Mouse (Mus musculus): Measurements from ENCODE around the gene Slfn4. TPM values are rescaled to one million over a fixed set of nuclear protein-coding genes. Genes with fewer than 3 reads are reported as not detected.
"Not testable (repeated sequence)": the region's sequence is repeated elsewhere in the genome, so short reads cannot be mapped to it uniquely, and the experiment has no call there.

The Slfn4 gene
- polyA plus RNA-seq, 1 experiment from 2014 or later, result not detected

GRCm38 (mm10) chr11:83225371-83225960 is 50.5 kb downstream of the Slfn4 start:
- 92% methylated on average over 9 of the region's 9 CpGs for WGBS

DNA sequence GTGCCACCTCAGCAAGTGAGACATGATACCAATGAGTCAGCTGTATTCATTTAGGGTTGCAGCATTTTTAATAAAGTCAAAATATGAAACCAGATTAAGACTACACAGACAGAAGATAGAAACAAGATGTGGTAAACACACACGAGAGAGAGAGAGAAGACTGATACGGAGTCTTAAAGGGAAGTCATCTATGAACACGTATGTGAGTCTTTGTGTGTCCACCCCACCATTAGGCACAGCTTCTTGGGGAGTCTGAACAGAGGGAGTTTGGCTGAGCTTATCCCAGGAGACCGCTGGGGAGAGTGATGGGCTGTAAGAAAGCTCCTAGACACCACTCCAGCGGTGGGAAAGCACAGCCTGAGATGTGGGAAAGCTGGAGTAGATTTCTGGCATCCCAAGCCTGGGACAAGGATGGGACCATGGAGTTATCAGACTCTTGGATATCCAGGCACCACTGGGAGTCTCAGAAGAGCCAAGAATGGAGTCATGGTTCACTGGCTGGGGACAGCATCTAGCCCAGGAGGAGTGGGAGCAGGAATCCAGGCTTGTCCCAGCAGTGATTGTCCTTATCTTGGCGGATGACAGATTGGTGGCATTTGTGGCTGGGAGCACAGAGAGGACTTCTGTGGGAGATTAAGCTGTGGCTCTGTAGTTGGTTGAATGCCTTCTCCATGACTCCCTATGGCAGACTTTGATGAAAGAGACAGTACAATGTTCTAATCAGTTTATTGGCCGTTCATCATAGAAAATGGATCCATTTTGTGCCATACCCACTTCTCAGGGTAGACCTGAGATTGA is 53.1 kb downstream of the Slfn4 start:
- H3K4me2 ChIP-seq (replicated peaks), result no peak overlapping the region
- ATAC-seq (ENCODE audit: low FRiP score), result no peak
- no peak overlapping the region for H3K27ac ChIP-seq
- H3K9ac ChIP-seq, result no peak overlapping the region
- no peaks in the 10 kb centered on the region for H3K36me3 ChIP-seq
- 85% methylated on average over 7 of the region's 7 CpGs for WGBS
- H3K27me3 ChIP-seq, result no peaks in the 10 kb centered on the region
- H3K4me3 ChIP-seq, result no peak overlapping the region
- no peaks in the 10 kb centered on the region for H3K4me1 ChIP-seq
- H3K9me3 ChIP-seq (replicated peaks), result no peaks in the 10 kb centered on the region

More at GRCm38 (mm10) chr11:83225371-83225960, 50.5 kb downstream of the Slfn4 start:
- no peak for ATAC-seq (ENCODE audit: low FRiP score)
- Histone ChIP-seq H3K9me3 (replicated peaks) (no peaks in the 10 kb centered on the region), H3K4me3 (no peak overlapping the region), H3K36me3 (no peaks in the 10 kb centered on the region), H3K27ac (no peak overlapping the region), H3K27me3 (no peaks in the 10 kb centered on the region), H3K9ac (no peak overlapping the region), H3K4me1 (no peaks in the 10 kb centered on the region), H3K4me2 (replicated peaks) (no peak overlapping the region)

GRCm38 (mm10) chr11:83230966-83231365 is 56.0 kb downstream of the Slfn4 start:
- Histone ChIP-seq H3K9ac (no peak overlapping the region), H3K9me3 (replicated peaks) (no peaks in the 10 kb centered on the region), H3K27me3 (no peaks in the 10 kb centered on the region), H3K4me2 (replicated peaks) (no peak overlapping the region), H3K4me3 (no peak overlapping the region), H3K4me1 (no peaks in the 10 kb centered on the region), H3K36me3 (no peaks in the 10 kb centered on the region), H3K27ac (no peak overlapping the region)
- WGBS, result 67% methylated on average over 3 of the region's 3 CpGs
- no peak for ATAC-seq (ENCODE audit: low FRiP score)

- WGBS, result 41% methylated on average over 5 of the region's 5 CpGs
- not testable (repeated sequence) for H3K9ac ChIP-seq; H3K27ac ChIP-seq; H3K36me3 ChIP-seq; H3K4me2 ChIP-seq (replicated peaks); H3K27me3 ChIP-seq; H3K4me3 ChIP-seq; H3K9me3 ChIP-seq (replicated peaks); H3K4me1 ChIP-seq; ATAC-seq (ENCODE audit: low FRiP score)
Observed at GRCm38 (mm10) chr11:83233621-83234020, 58.6 kb downstream of the Slfn4 start.

- H3K4me2 ChIP-seq (replicated peaks); H3K36me3 ChIP-seq; ATAC-seq (ENCODE audit: low FRiP score); H3K4me1 ChIP-seq; H3K4me3 ChIP-seq; H3K9me3 ChIP-seq (replicated peaks); H3K9ac ChIP-seq; H3K27me3 ChIP-seq; H3K27ac ChIP-seq: not testable (repeated sequence)
- 84% methylated on average over 9 of the region's 9 CpGs for WGBS
Observed at GRCm38 (mm10) chr11:83237390-83237789, 62.4 kb downstream of the Slfn4 start.

GRCm38 (mm10) chr11:83238389-83238788 is 63.4 kb downstream of the Slfn4 start:
- no peaks in the 10 kb centered on the region for H3K4me1 ChIP-seq
- H3K36me3 ChIP-seq, result no peaks in the 10 kb centered on the region
- no peak overlapping the region for H3K4me3 ChIP-seq
- H3K4me2 ChIP-seq (replicated peaks), result no peak overlapping the region
- no peak overlapping the region for H3K27ac ChIP-seq
- H3K9ac ChIP-seq, result no peak overlapping the region
- no peak for ATAC-seq (ENCODE audit: low FRiP score)
- WGBS, result 91% methylated on average over 2 of the region's 2 CpGs
- no peaks in the 10 kb centered on the region for H3K27me3 ChIP-seq
- no peaks in the 10 kb centered on the region for H3K9me3 ChIP-seq (replicated peaks)

GRCm38 (mm10) chr11:83239811-83240210 is 64.8 kb downstream of the Slfn4 start:
- no peaks in the 10 kb centered on the region for H3K4me1 ChIP-seq
- no peaks in the 10 kb centered on the region for H3K27me3 ChIP-seq
- no peak for ATAC-seq (ENCODE audit: low FRiP score)
- no peaks in the 10 kb centered on the region for H3K36me3 ChIP-seq
- 26% methylated on average over 2 of the region's 2 CpGs for WGBS
- no peaks in the 10 kb centered on the region for H3K9me3 ChIP-seq (replicated peaks)
- H3K4me3 ChIP-seq, result no peak overlapping the region
- H3K27ac ChIP-seq, result no peak overlapping the region
- no peak overlapping the region for H3K9ac ChIP-seq
- no peak overlapping the region for H3K4me2 ChIP-seq (replicated peaks)

Other genes starting within 250 kb of the Slfn4 start
- 1.1 and 1.3 TPM in 2 replicates for gene Slfn5, start 223.8 kb upstream of the Slfn4 start, polyA plus RNA-seq (2016; fragmentation: Nextera tagmentation; extraction: Ambion mirVana)
- gene Slfn9, start 183.4 kb upstream of the Slfn4 start, polyA plus RNA-seq (2016; fragmentation: Nextera tagmentation; extraction: Ambion mirVana), result 10.1 and 10.9 TPM in 2 replicates
- 0.34 and 0.53 TPM in 2 replicates for gene Slfn8, start 154.4 kb upstream of the Slfn4 start, polyA plus RNA-seq (2016; fragmentation: Nextera tagmentation; extraction: Ambion mirVana)
- gene Slfn2, start 110.1 kb upstream of the Slfn4 start, polyA plus RNA-seq (2016; fragmentation: Nextera tagmentation; extraction: Ambion mirVana), result 1.7 and 2.4 TPM in 2 replicates
- gene Slfn1, start 58.3 kb upstream of the Slfn4 start, polyA plus RNA-seq (2016; fragmentation: Nextera tagmentation; extraction: Ambion mirVana), result not detected in 2 replicates
- 0.66 and 0.68 TPM in 2 replicates for gene Slfn3, start 16.1 kb downstream of the Slfn4 start, polyA plus RNA-seq (2016; fragmentation: Nextera tagmentation; extraction: Ambion mirVana)
- 0.87 and 1.1 TPM in 2 replicates for gene Slfn14, start 111.5 kb downstream of the Slfn4 start, polyA plus RNA-seq (2016; fragmentation: Nextera tagmentation; extraction: Ambion mirVana)
- gene Ap2b1, start 123.8 kb downstream of the Slfn4 start, polyA plus RNA-seq (2016; fragmentation: Nextera tagmentation; extraction: Ambion mirVana), result 113 and 128 TPM in 2 replicates
- gene Pex12, start 127.4 kb downstream of the Slfn4 start, polyA plus RNA-seq (2016; fragmentation: Nextera tagmentation; extraction: Ambion mirVana), result 16.4 and 19.8 TPM in 2 replicates
- gene Rasl10b, start 234.0 kb downstream of the Slfn4 start, polyA plus RNA-seq (2016; fragmentation: Nextera tagmentation; extraction: Ambion mirVana), result 16.8 and 17.7 TPM in 2 replicates

Measured in hindbrain, embryonic 12.5 days (tissue).